In genomic region chr8:8661759-8662138, GRCm38 (mm10) we compare ENCODE assay signal across 8 mouse cellular contexts. TPM values are rescaled to one million over a fixed set of nuclear protein-coding genes. Genes with fewer than 3 reads are reported as not detected.
DNase-seq lines count a peak whose midpoint lies in the region; ATAC-seq lines count a peak whose summit lies in the region.

No protein-coding gene starts in this region.

- peak; percentile 12; the same call in 1 of the 2 replicates for ATAC-seq in heart, embryonic 12.5 days (ENCODE audit: insufficient number of reproducible peaks, low FRiP score)
- peak; percentile 0; the same call in 1 of the 2 replicates for ATAC-seq in kidney, embryonic 16.5 days (ENCODE audit: low FRiP score, low TSS enrichment)

- peak; percentile 97 for DNase-seq in 3T3-L1 (ENCODE audit: low read depth, low spot score)
- peak; percentile 85 for DNase-seq in brain, embryonic 18.5 days (ENCODE audit: low read depth, low spot score)
- DNase-seq in liver = peak; percentile 85
- peak; percentile 46 to 77 for DNase-seq in monocyte, adult 2 months (ENCODE audit: low read depth in 1 of 2, low spot score in 2 of 2)
- DNase-seq in spleen, postnatal 14 days (ENCODE audit: low spot score in 2 of 2) = peak; percentile 61 to 76

- peaks cover 18% of the 10 kb centered on the region for H3K4me1 ChIP-seq in erythroblast, embryonic 14.5 days (ENCODE audit: control insufficient read depth)
- H3K4me1 ChIP-seq in heart, embryonic 12.5 days (replicated peaks) = peaks cover 29% of the 10 kb centered on the region
- peaks cover 12% of the 10 kb centered on the region; the same call in 1 of the 2 replicates for H3K4me1 ChIP-seq in kidney, embryonic 16.5 days (ENCODE audit: insufficient read depth, low read length)

- H3K27me3 ChIP-seq in erythroblast, embryonic 14.5 days (ENCODE audit: control insufficient read depth) = peaks cover 51% of the 10 kb centered on the region
- H3K27me3 ChIP-seq in heart, embryonic 12.5 days (replicated peaks) = no peaks in the 10 kb centered on the region
- H3K27me3 ChIP-seq in kidney, embryonic 16.5 days (ENCODE audit: insufficient read depth, low read length) = no peaks in the 10 kb centered on the region

- H3K36me3 ChIP-seq in erythroblast, embryonic 14.5 days (ENCODE audit: control insufficient read depth) = peaks cover 34% of the 10 kb centered on the region
- peaks cover 14% of the 10 kb centered on the region for H3K36me3 ChIP-seq in heart, embryonic 12.5 days
- H3K36me3 ChIP-seq in kidney, embryonic 16.5 days (ENCODE audit: insufficient read depth, low read length) = peaks cover 14% of the 10 kb centered on the region

- 1% methylated on average over 23 of the region's 23 CpGs for WGBS in heart, embryonic 12.5 days
- under 1% methylated on average over 23 of the region's 23 CpGs for WGBS in kidney, embryonic 16.5 days

- peak overlapping the region; percentile 66 for H3K4me3 ChIP-seq in erythroblast, embryonic 14.5 days (replicated peaks)
- peak overlapping the region; percentile 91 for H3K4me3 ChIP-seq in heart, embryonic 12.5 days
- peak overlapping the region; percentile 88 for H3K4me3 ChIP-seq in kidney, embryonic 16.5 days (ENCODE audit: low read length)

- peak overlapping the region; percentile 88 for H3K4me2 ChIP-seq in heart, embryonic 12.5 days
- peak overlapping the region; percentile 91 for H3K4me2 ChIP-seq in kidney, embryonic 16.5 days (replicated peaks; ENCODE audit: low read depth, low read length)

- H3K27ac ChIP-seq in heart, embryonic 12.5 days (ENCODE audit: poor library complexity, severe bottlenecking) = peak overlapping the region; percentile 80
- H3K27ac ChIP-seq in kidney, embryonic 16.5 days (ENCODE audit: low read length) = peak overlapping the region; percentile 89

- peaks cover 4% of the 10 kb centered on the region; the same call in 1 of the 2 replicates for H3K9me3 ChIP-seq in erythroblast, embryonic 14.5 days (ENCODE audit: control insufficient read depth, low read length)
- H3K9me3 ChIP-seq in heart, embryonic 12.5 days (replicated peaks) = no peaks in the 10 kb centered on the region
- H3K9me3 ChIP-seq in kidney, embryonic 16.5 days (ENCODE audit: low read length) = no peaks in the 10 kb centered on the region

- peak overlapping the region; percentile 82 for H3K9ac ChIP-seq in heart, embryonic 12.5 days
- H3K9ac ChIP-seq in kidney, embryonic 16.5 days (replicated peaks; ENCODE audit: low read length) = peak overlapping the region; percentile 92

RNA-seq across cellular contexts. Expression of gene Efnb2, which starts 0.7 kb away (rescaled TPM):
- 0.01 and 0.02 TPM in 2 replicates for polyA plus RNA-seq in erythroblast, embryonic 14.5 days (2012)
- 25.4 and 27.1 TPM in 2 replicates for polyA plus RNA-seq in heart, embryonic 12.5 days (2016; fragmentation: Nextera tagmentation; extraction: Ambion mirVana)
- polyA plus RNA-seq in kidney, embryonic 16.5 days (2015; fragmentation: Nextera tagmentation; extraction: Ambion mirVana) = 19.9 and 23.2 TPM in 2 replicates

RNA-seq across cellular contexts. Expression of gene Arglu1, which starts 28.6 kb away (rescaled TPM):
- polyA plus RNA-seq in erythroblast, embryonic 14.5 days (2012) = 7.5 and 10.5 TPM in 2 replicates
- polyA plus RNA-seq in heart, embryonic 12.5 days (2016; fragmentation: Nextera tagmentation; extraction: Ambion mirVana) = 111 TPM in 2 replicates
- 105 and 119 TPM in 2 replicates for polyA plus RNA-seq in kidney, embryonic 16.5 days (2015; fragmentation: Nextera tagmentation; extraction: Ambion mirVana)

Comparison
In these comparisons a context has a peak if more than half of its experiments do, and no peak if none do; other contexts are left out.
1. Peak in every context shown above with its lines: DNase-seq, ATAC-seq, H3K4me3 ChIP-seq and H3K27ac ChIP-seq.
2. RNA of gene Efnb2, which starts 0.7 kb away (polyA plus RNA-seq): 25.4 to 27.1 TPM in heart, embryonic 12.5 days and 19.9 to 23.2 TPM in kidney, embryonic 16.5 days; 0.01 to 0.02 TPM in erythroblast, embryonic 14.5 days; every median in the first group is over 10 times any median in the second.